ENCODE assay signal across 17 mouse cellular contexts in genomic region chr14:16806155-16806554, GRCm38 (mm10).
"Had no signal": no experiment of that assay in that cellular context is flagged by ENCODE, and none has a peak within 500 bp of the region (broad histone marks: within the 10 kb centered on the region; RNA-seq: fewer than 3 reads in every experiment).

No protein-coding gene starts in this region.

- H3K9me3 ChIP-seq: intestine, embryonic 15.5 days; limb, embryonic 12.5 days; limb, embryonic 15.5 days; midbrain, embryonic 12.5 days; midbrain, embryonic 15.5 days; neural tube, embryonic 12.5 days; neural tube, embryonic 15.5 days had no signal

- H3K27ac ChIP-seq: intestine, embryonic 15.5 days; limb, embryonic 12.5 days; limb, embryonic 15.5 days; midbrain, embryonic 12.5 days; midbrain, embryonic 15.5 days; neural tube, embryonic 12.5 days; neural tube, embryonic 15.5 days; stomach, postnatal 0 days had no signal

- H3K4me3 ChIP-seq: intestine, embryonic 15.5 days; limb, embryonic 12.5 days; limb, embryonic 15.5 days; midbrain, embryonic 12.5 days; midbrain, embryonic 15.5 days; neural tube, embryonic 12.5 days; neural tube, embryonic 15.5 days had no signal

- H3K36me3 ChIP-seq: intestine, embryonic 15.5 days; limb, embryonic 12.5 days; limb, embryonic 15.5 days; midbrain, embryonic 12.5 days; midbrain, embryonic 15.5 days; neural tube, embryonic 12.5 days; neural tube, embryonic 15.5 days had no signal

- H3K9ac ChIP-seq: intestine, embryonic 15.5 days; limb, embryonic 12.5 days; limb, embryonic 15.5 days; midbrain, embryonic 12.5 days; midbrain, embryonic 15.5 days; neural tube, embryonic 12.5 days; neural tube, embryonic 15.5 days had no signal

- DNase-seq: kidney, adult 18-20 months; kidney, postnatal 14 days; left cerebral cortex, postnatal 4 days; lung, adult 2 months; right cerebral cortex, adult 18-20 months; right cerebral cortex, postnatal 14 days; right cerebral cortex, postnatal 4 days; thymus, postnatal 36 days had no signal

- H3K4me2 ChIP-seq: intestine, embryonic 15.5 days; limb, embryonic 12.5 days; limb, embryonic 15.5 days; midbrain, embryonic 12.5 days; midbrain, embryonic 15.5 days; neural tube, embryonic 12.5 days; neural tube, embryonic 15.5 days had no signal

- H3K27me3 ChIP-seq: limb, embryonic 12.5 days; limb, embryonic 15.5 days; midbrain, embryonic 12.5 days; midbrain, embryonic 15.5 days; neural tube, embryonic 12.5 days; neural tube, embryonic 15.5 days had no signal

- H3K4me1 ChIP-seq: intestine, embryonic 15.5 days; limb, embryonic 12.5 days; limb, embryonic 15.5 days; midbrain, embryonic 12.5 days; midbrain, embryonic 15.5 days; neural tube, embryonic 12.5 days; neural tube, embryonic 15.5 days had no signal

- ATAC-seq: hindbrain, embryonic 16.5 days; intestine, embryonic 15.5 days; midbrain, embryonic 15.5 days had no signal
